Mouse (Mus musculus) ovary, postnatal 14 days (tissue): ENCODE measurements around the gene C2cd6.

Experiments
- DNase-seq: peaks from one replicate; pipeline ENCODE4 v3.0.0; 2022; ENCODE audit warnings: low spot score

The C2cd6 gene

GRCm38 (mm10) chr1:59094705-59095104, at the start of gene C2cd6:
Gene C2cd6 (minus strand): TSS chr1:59094900.
- DNase-seq, result no peak

GRCm38 (mm10) chr1:59142809-59143208, 48.1 kb upstream of the C2cd6 start:
- DNase-seq, result peak; percentile 41

GRCm38 (mm10) chr1:59134419-59134818, 39.7 kb upstream of the C2cd6 start:
- DNase-seq, result no peak

GRCm38 (mm10) chr1:59128879-59129278, 34.2 kb upstream of the C2cd6 start:
- no peak for DNase-seq

GRCm38 (mm10) chr1:59125558-59125957, 30.9 kb upstream of the C2cd6 start:
- no peak for DNase-seq

GRCm38 (mm10) chr1:59119720-59120457, 25.2 kb upstream of the C2cd6 start, which contains the start of gene Tmem237:
Gene Tmem237 (minus strand): TSS chr1:59120408.
- DNase-seq, result peak; percentile 87

- DNase-seq, result no peak
These were observed 15.8 kb upstream of the C2cd6 start for GRCm38 (mm10) chr1:59110524-59110923.

GRCm38 (mm10) chr1:59102071-59102470, 7.4 kb upstream of the C2cd6 start:
- DNase-seq, result no peak

- no peak for DNase-seq
These were observed 6.3 kb upstream of the C2cd6 start for GRCm38 (mm10) chr1:59101020-59101419.

GRCm38 (mm10) chr1:59070867-59071266, 23.8 kb downstream of the C2cd6 start:
- no peak for DNase-seq

- DNase-seq, result peak; percentile 18
These were observed 26.7 kb downstream of the C2cd6 start for GRCm38 (mm10) chr1:59067976-59068375.

- no peak for DNase-seq
These were observed 31.0 kb downstream of the C2cd6 start for GRCm38 (mm10) chr1:59063697-59064096.

- no peak for DNase-seq
These were observed 37.7 kb downstream of the C2cd6 start for GRCm38 (mm10) chr1:59056955-59057354.

- DNase-seq, result no peak
These were observed 43.4 kb downstream of the C2cd6 start for GRCm38 (mm10) chr1:59051306-59051705.

- DNase-seq, result no peak
These were observed 57.0 kb downstream of the C2cd6 start for GRCm38 (mm10) chr1:59037723-59038122.

GRCm38 (mm10) chr1:59021556-59021955, 73.1 kb downstream of the C2cd6 start:
- no peak for DNase-seq

GRCm38 (mm10) chr1:59009250-59009649, 85.5 kb downstream of the C2cd6 start:
- DNase-seq, result no peak
